8 mouse cellular contexts compared by ENCODE assay signal in genomic region chr2:178137518-178137917, GRCm38 (mm10). TPM values are rescaled to one million over a fixed set of nuclear protein-coding genes. Genes with fewer than 3 reads are reported as not detected.
A peak's percentile ranks its signal among the peaks of the same experiment; 100 is the strongest.
DNase-seq lines count a peak whose midpoint lies in the region; ATAC-seq and TF ChIP-seq lines count a peak whose summit lies in the region.

No protein-coding gene starts in this region.

- H3K4me3 ChIP-seq in hindbrain, embryonic 10.5 days = no peak overlapping the region
- no peak overlapping the region for H3K4me3 ChIP-seq in hindbrain, embryonic 12.5 days

- CTCF ChIA-PET in Patski (lab: Charles Lee) = interaction anchor here (1.0 to 1.8 kb wide), 6 partner anchors 11 to 201 kb away, joined by 3 to 6 read pairs (median 4); no protein-coding TSS in a partner anchor

- 9% methylated on average over 3 of the region's 3 CpGs for WGBS in hindbrain, embryonic 10.5 days
- WGBS in hindbrain, embryonic 12.5 days = 12% methylated on average over 3 of the region's 3 CpGs

- no peak for ATAC-seq in hindbrain, embryonic 12.5 days (ENCODE audit: low FRiP score)
- ATAC-seq in Patski = no peak
- peak; percentile 83 for ATAC-seq in common myeloid progenitor, adult 5-6 weeks (replicated peaks; ENCODE audit: low read depth, poor library complexity, severe bottlenecking)
- peak; percentile 41; the same call in 1 of the 2 replicates for ATAC-seq in monocyte, adult 5-6 weeks (replicated peaks; ENCODE audit: insufficient number of reproducible peaks, low FRiP score, low TSS enrichment, poor library complexity, severe bottlenecking)
- no peak for ATAC-seq in inflammation-experienced regulatory T-cells, adult 6 months

- peak; percentile 84 for TF ChIP-seq CTCF in Patski (IDR thresholded peaks at IDR 0.05)

- H3K27me3 ChIP-seq in hindbrain, embryonic 10.5 days (ENCODE audit: insufficient read depth, poor library complexity, severe bottlenecking) = peaks cover 38% of the 10 kb centered on the region
- H3K27me3 ChIP-seq in hindbrain, embryonic 12.5 days = peaks cover 8% of the 10 kb centered on the region
- H3K27me3 ChIP-seq in Patski = peaks cover 13% of the 10 kb centered on the region

- H3K4me2 ChIP-seq in hindbrain, embryonic 12.5 days (replicated peaks) = no peak overlapping the region

- H3K27ac ChIP-seq in hindbrain, embryonic 10.5 days = no peak overlapping the region
- H3K27ac ChIP-seq in hindbrain, embryonic 12.5 days = no peak overlapping the region

- H3K36me3 ChIP-seq in hindbrain, embryonic 10.5 days = no peaks in the 10 kb centered on the region
- no peaks in the 10 kb centered on the region for H3K36me3 ChIP-seq in hindbrain, embryonic 12.5 days

- POLR2A ChIA-PET in Patski (lab: Charles Lee) = no interaction called here

- peak; percentile 54 for DNase-seq in hindbrain, embryonic 10.5 days (ENCODE audit: low spot score)
- DNase-seq in A20 (ENCODE audit: low read depth, low spot score) (peak; percentile 61), Patski (ENCODE audit: low read depth, low spot score) (no peak)
- peak; percentile 60 to 76 for DNase-seq in layer of hippocampus, adult 18-20 months (ENCODE audit: low spot score in 2 of 2)

- in situ Hi-C loops in Patski (cut with MboI; ENCODE audit: low pct_unique_long_range_greater_than_20kb) = no loop called here

- H3K9me3 ChIP-seq in hindbrain, embryonic 10.5 days = no peaks in the 10 kb centered on the region
- H3K9me3 ChIP-seq in hindbrain, embryonic 12.5 days (replicated peaks) = no peaks in the 10 kb centered on the region

- peaks cover 19% of the 10 kb centered on the region for H3K4me1 ChIP-seq in hindbrain, embryonic 10.5 days (replicated peaks)
- peaks cover 13% of the 10 kb centered on the region; the same call in 1 of the 2 replicates for H3K4me1 ChIP-seq in hindbrain, embryonic 12.5 days

- H3K9ac ChIP-seq in hindbrain, embryonic 12.5 days = no peak overlapping the region

RNA-seq across cellular contexts. Expression of gene Phactr3, which starts 18.7 kb away (rescaled TPM):
- polyA plus RNA-seq in hindbrain, embryonic 10.5 days (2016; fragmentation: Nextera tagmentation; extraction: Ambion mirVana) = 7.1 and 11.1 TPM in 2 replicates
- polyA plus RNA-seq in hindbrain, embryonic 12.5 days (2016; fragmentation: Nextera tagmentation; extraction: Ambion mirVana) = 17.4 and 20.9 TPM in 2 replicates
- polyA plus RNA-seq in Patski (2021) = not detected
- not detected in 2 replicates for total RNA-seq in common myeloid progenitor, adult 5-6 weeks (2017)
- total RNA-seq in layer of hippocampus, adult 18-20 months (2021) = 100 to 1,000 TPM; 146 to 149 TPM
- 62.1 to 93.8 TPM (median 74.6 TPM) in 3 replicates for total RNA-seq in monocyte, adult 5-6 weeks (2017)
- under 1 TPM in 2 of 3 experiments, not detected in 1; 0.11 to 0.40 TPM for polyA plus RNA-seq in inflammation-experienced regulatory T-cells, adult 6 months (2017; shearing (Covaris generic))

RNA-seq across cellular contexts. Expression of gene Zfp931, which starts 59.2 kb away (rescaled TPM):
- 12.6 and 17.3 TPM in 2 replicates for polyA plus RNA-seq in hindbrain, embryonic 10.5 days (2016; fragmentation: Nextera tagmentation; extraction: Ambion mirVana)
- 12.0 and 14.8 TPM in 2 replicates for polyA plus RNA-seq in hindbrain, embryonic 12.5 days (2016; fragmentation: Nextera tagmentation; extraction: Ambion mirVana)
- 28.5 TPM for polyA plus RNA-seq in Patski (2021)
- total RNA-seq in common myeloid progenitor, adult 5-6 weeks (2017) = 17.7 and 32.0 TPM in 2 replicates
- total RNA-seq in layer of hippocampus, adult 18-20 months (2021) = 10 to 100 TPM; 29.1 to 31.8 TPM
- total RNA-seq in monocyte, adult 5-6 weeks (2017) = 12.2 to 24.3 TPM (median 13.7 TPM) in 3 replicates
- polyA plus RNA-seq in inflammation-experienced regulatory T-cells, adult 6 months (2017; shearing (Covaris generic)) = 10 to 100 TPM in 1 of 3 experiments, 1 to 10 TPM in 2; 6.3 to 10.2 (median 8.3) TPM

Comparison
In these comparisons a context has a peak if more than half of its experiments do, and no peak if none do; other contexts are left out.
1. ATAC-seq: peak in common myeloid progenitor, adult 5-6 weeks (single experiment) and monocyte, adult 5-6 weeks (single experiment); none in hindbrain, embryonic 12.5 days (single experiment), Patski (single experiment) and inflammation-experienced regulatory T-cells, adult 6 months (single experiment).